Mouse (Mus musculus): Measurements from ENCODE around the gene Abcc10. TPM values are rescaled to one million over a fixed set of nuclear protein-coding genes. Genes with fewer than 3 reads are reported as not detected.
A peak's percentile ranks its signal among the peaks of the same experiment; 100 is the strongest.

Gene Abcc10
- polyA plus RNA-seq (2015; fragmentation: Nextera tagmentation; extraction: Ambion mirVana), result 5.8 and 6.3 TPM in 2 replicates

DNA sequence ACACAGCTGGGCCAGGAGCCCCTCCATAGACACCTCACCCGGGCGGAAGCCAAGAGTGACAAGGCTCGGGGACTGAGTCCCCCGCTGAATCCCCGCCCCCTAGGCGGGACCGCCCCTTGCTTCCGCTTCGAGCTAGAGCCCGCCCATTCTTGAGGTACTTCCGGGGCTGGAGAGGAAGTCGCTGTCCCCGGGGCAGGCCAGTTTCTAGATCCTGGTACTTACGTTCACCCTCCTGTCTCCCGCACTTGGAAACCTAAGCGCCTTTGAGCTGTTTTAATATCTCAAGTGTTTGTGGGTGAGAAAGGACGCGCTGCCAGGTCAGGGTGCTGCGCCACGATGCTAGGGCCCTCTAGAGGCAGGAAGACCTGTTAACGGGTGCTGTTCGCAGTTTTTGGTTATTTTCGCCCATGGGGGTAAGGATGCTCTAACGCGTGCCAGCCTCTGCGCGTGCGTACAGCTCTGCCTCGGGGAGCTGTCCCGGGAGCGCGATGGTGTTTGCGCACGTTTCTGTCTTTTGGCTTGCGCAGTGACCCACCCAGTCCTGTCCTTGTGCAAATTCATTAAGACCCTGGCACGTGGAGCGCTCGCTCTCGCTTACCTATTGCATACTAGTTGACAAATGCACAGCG is at the start of gene Abcc10:
Abcc10 (minus strand) TSS at position 447 of the 629 bp plus-strand sequence.
- under 1% methylated on average over 40 of the region's 40 CpGs for WGBS
- Histone ChIP-seq H3K4me3 (replicated peaks) (peak within 1 kb of the TSS; percentile 77), H3K9me3 (replicated peaks) (no peaks in the 10 kb centered on the region), H3K36me3 (peaks cover 6% of the 10 kb centered on the region; the same call in 1 of the 2 replicates), H3K4me1 (peaks cover 10% of the 10 kb centered on the region), H3K27me3 (0 out of 2 replicates have a peak, but pooled peaks cover 6% of the 10 kb centered on the region), H3K4me2 (peak within 1 kb of the TSS; percentile 90), H3K9ac (peak within 1 kb of the TSS; percentile 88), H3K27ac (peak within 1 kb of the TSS; percentile 97)
- peak; percentile 99 for ATAC-seq (replicated peaks; ENCODE audit: low FRiP score)

DNA sequence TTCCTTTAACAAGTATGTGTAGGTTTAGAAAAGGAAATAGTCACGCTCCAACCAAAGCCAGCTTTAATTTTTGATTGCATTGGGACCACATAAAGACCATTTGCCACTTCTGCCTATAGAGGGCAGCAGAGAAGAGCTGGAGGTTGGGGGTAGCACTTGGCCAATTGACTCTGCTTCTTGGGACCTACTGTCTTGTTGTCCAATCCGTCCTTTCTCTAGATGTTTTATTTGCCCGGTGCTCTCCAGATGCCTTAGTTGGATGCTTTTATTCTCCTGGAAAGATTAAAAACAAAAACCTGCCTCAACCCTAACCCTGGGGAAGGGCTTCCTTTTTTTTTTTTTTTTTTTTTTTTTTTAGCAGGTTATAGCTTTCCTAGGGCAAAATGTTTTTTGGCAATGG is 43.6 kb upstream of the Abcc10 start:
- H3K9me3 ChIP-seq (replicated peaks), result peaks cover 5% of the 10 kb centered on the region; the same call in 1 of the 2 replicates
- no peak overlapping the region for H3K4me2 ChIP-seq
- no peak overlapping the region for H3K9ac ChIP-seq
- H3K27ac ChIP-seq, result no peak overlapping the region
- no peak for ATAC-seq (replicated peaks; ENCODE audit: low FRiP score)
- H3K27me3 ChIP-seq, result no peaks in the 10 kb centered on the region
- H3K4me1 ChIP-seq, result no peaks in the 10 kb centered on the region
- H3K4me3 ChIP-seq (replicated peaks), result no peak overlapping the region
- no peaks in the 10 kb centered on the region for H3K36me3 ChIP-seq
- 71% methylated on average over 3 of the region's 3 CpGs for WGBS

DNA sequence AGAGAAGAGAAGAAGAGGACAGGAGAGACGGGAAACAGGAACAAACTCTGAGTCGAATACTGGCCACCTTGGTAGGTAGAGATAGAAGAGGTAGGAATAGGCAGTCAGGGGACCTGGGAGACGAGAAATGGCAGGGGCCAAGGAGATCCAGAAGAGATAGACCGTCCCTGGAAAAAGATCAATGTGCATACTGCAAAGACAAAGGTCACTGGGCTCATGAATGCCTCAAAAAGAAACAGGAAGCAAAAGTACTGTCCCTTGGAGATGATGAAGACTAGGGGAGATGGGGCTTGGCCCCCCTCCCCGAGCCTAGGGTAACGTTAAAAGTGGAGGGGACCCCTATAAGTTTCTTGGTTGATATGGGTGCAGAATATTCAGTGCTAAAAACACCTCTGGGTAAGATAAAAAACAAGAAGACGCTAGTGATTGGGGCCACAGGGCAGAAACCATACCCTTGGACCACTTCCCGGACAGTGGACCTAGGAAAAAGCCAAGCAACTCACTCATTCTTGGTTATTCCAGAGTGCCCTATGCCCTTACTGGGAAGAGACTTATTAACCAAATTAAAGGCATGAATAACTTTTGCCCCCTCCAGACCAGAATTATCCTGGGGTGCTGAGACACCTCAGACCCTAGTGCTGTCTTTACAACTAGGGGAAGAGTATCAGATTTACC is 23.0 kb upstream of the Abcc10 start:
- ATAC-seq (replicated peaks; ENCODE audit: low FRiP score), result no peak
- Histone ChIP-seq H3K27me3 (no peaks in the 10 kb centered on the region), H3K4me2 (no peak overlapping the region), H3K9ac (no peak overlapping the region), H3K9me3 (replicated peaks) (no peaks in the 10 kb centered on the region; the same call in 1 of the 2 replicates), H3K4me1 (no peaks in the 10 kb centered on the region), H3K36me3 (no peaks in the 10 kb centered on the region), H3K4me3 (replicated peaks) (no peak overlapping the region), H3K27ac (no peak overlapping the region)
- WGBS, result 84% methylated on average over 8 of the region's 8 CpGs

- WGBS, result 83% methylated on average over 7 of the region's 7 CpGs
- no peak overlapping the region for H3K4me3 ChIP-seq (replicated peaks)
- no peaks in the 10 kb centered on the region for H3K4me1 ChIP-seq
- H3K27me3 ChIP-seq, result no peaks in the 10 kb centered on the region
- H3K36me3 ChIP-seq, result no peaks in the 10 kb centered on the region
- H3K9ac ChIP-seq, result no peak overlapping the region
- ATAC-seq (replicated peaks; ENCODE audit: low FRiP score), result no peak
- peaks cover 10% of the 10 kb centered on the region for H3K9me3 ChIP-seq (replicated peaks)
- H3K4me2 ChIP-seq, result no peak overlapping the region
- H3K27ac ChIP-seq, result no peak overlapping the region
Observed at GRCm38 (mm10) chr17:46341208-46341607, 13.1 kb upstream of the Abcc10 start.

DNA sequence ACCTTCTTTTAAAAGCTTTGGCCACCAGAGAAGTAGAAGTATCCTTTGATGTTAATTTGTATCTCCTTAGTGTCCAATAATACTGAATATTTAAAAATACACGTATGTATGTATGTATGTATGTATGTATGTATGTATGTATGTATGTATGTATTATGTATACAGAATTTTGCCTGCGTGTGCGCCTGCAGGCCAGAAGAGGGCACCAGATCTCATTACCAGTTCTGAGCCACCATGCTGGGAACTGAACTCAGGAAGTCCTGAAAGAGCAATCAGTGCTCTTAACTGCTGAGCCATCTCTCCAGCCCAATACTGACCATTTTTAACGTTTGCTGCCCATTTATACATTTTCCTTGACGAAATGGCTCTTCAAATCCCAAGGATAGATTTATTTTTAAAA is 8.3 kb upstream of the Abcc10 start:
- H3K9ac ChIP-seq, result no peak overlapping the region
- H3K27ac ChIP-seq, result no peak overlapping the region
- H3K4me2 ChIP-seq, result no peak overlapping the region
- no peak overlapping the region for H3K4me3 ChIP-seq (replicated peaks)
- WGBS, result 19% methylated on average over 5 of the region's 5 CpGs
- no peaks in the 10 kb centered on the region for H3K36me3 ChIP-seq
- ATAC-seq (replicated peaks; ENCODE audit: low FRiP score), result no peak
- no peaks in the 10 kb centered on the region for H3K4me1 ChIP-seq
- H3K27me3 ChIP-seq, result 0 out of 2 replicates have a peak, but pooled peaks cover 6% of the 10 kb centered on the region
- H3K9me3 ChIP-seq (replicated peaks), result no peaks in the 10 kb centered on the region

DNA sequence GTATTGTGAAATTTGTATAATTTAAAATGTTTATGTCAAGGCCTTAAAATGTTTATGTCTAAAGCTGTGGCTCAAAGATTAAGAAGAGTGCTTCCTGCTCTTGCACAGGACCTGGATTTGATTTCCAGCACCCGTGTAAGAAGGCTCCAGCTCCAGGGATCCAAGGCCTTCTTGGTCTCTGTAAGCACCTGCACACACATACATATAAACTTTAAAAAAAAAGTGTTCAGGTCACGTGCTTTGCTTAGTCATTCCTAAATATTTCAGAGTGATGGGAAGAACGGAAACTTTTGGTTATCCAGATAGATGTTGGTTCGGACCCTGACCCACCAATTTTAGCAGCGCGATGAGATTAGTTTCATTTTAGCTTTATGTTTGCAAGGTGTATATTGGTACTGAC is 571 bp upstream of the Abcc10 start:
- Histone ChIP-seq H3K27ac (0 out of 2 replicates have a peak overlapping the region, but pooled peaks have one; percentile 4), H3K9ac (0 out of 2 replicates have a peak overlapping the region, but pooled peaks have one; percentile 88)
- WGBS, result 72% methylated on average over 6 of the region's 6 CpGs

DNA sequence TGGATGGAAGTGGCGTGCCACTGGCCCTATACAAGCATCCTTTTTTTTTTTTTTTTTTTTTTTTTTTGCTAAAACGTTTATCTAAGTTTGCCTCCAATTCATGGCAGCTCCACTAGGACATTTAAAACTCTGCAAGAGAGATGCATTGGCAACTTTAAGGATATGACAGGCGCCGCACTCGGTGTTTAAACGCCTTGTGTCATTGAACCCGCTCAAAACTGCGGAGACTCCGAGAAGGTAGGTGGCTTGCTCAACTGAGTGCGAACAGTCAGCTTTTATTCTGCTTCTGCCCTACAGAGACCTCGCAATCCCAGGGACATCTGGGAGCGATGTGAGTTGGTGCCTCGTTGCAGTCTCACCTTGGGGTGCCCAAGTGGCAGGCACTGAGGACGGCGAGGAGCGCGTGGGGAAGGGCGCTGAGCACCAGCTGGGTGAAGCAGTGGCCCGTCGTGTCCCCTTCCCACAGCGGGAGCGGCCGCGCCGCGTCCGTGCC is 693 bp downstream of the Abcc10 start:
- H3K9me3 ChIP-seq (replicated peaks), result no peaks in the 10 kb centered on the region
- ATAC-seq (replicated peaks; ENCODE audit: low FRiP score), result peak; percentile 59; the same call in 1 of the 2 replicates

More for the DNA sequence above, 571 bp upstream of the Abcc10 start:
- H3K4me1 ChIP-seq, result peaks cover 10% of the 10 kb centered on the region
- H3K4me2 ChIP-seq, result peak overlapping the region; percentile 90
- 0 out of 2 replicates have a peak, but pooled peaks cover 6% of the 10 kb centered on the region for H3K27me3 ChIP-seq
- peak overlapping the region; percentile 77 for H3K4me3 ChIP-seq (replicated peaks)
- ATAC-seq (replicated peaks; ENCODE audit: low FRiP score), result no peak
- no peaks in the 10 kb centered on the region for H3K36me3 ChIP-seq
- H3K9me3 ChIP-seq (replicated peaks), result no peaks in the 10 kb centered on the region

GRCm38 (mm10) chr17:46322046-46322823 is 5.9 kb downstream of the Abcc10 start:
- no peaks in the 10 kb centered on the region for H3K9me3 ChIP-seq (replicated peaks)
- no peak overlapping the region for H3K4me2 ChIP-seq
- H3K9ac ChIP-seq, result no peak overlapping the region
- H3K4me1 ChIP-seq, result peaks cover 4% of the 10 kb centered on the region
- H3K27ac ChIP-seq, result no peak overlapping the region
- 86% methylated on average over 14 of the region's 14 CpGs for WGBS
- no peaks in the 10 kb centered on the region for H3K27me3 ChIP-seq
- H3K36me3 ChIP-seq, result peaks cover 18% of the 10 kb centered on the region
- no peak overlapping the region for H3K4me3 ChIP-seq (replicated peaks)
- ATAC-seq (replicated peaks; ENCODE audit: low FRiP score), result no peak

More for the DNA sequence above, 693 bp downstream of the Abcc10 start:
- Histone ChIP-seq H3K9ac (peak overlapping the region; percentile 88), H3K4me3 (replicated peaks) (peak overlapping the region; percentile 77), H3K4me2 (peak overlapping the region; percentile 90), H3K36me3 (peaks cover 7% of the 10 kb centered on the region; the same call in 1 of the 2 replicates), H3K4me1 (peaks cover 10% of the 10 kb centered on the region), H3K27ac (peak overlapping the region; percentile 97), H3K27me3 (0 out of 2 replicates have a peak, but pooled peaks cover 6% of the 10 kb centered on the region)
- WGBS, result 2% methylated on average over 27 of the region's 27 CpGs

- no peak for ATAC-seq (replicated peaks; ENCODE audit: low FRiP score)
- Histone ChIP-seq H3K36me3 (peaks cover 18% of the 10 kb centered on the region), H3K9ac (no peak overlapping the region), H3K4me3 (replicated peaks) (no peak overlapping the region), H3K9me3 (replicated peaks) (no peaks in the 10 kb centered on the region), H3K27me3 (no peaks in the 10 kb centered on the region), H3K4me2 (no peak overlapping the region), H3K4me1 (no peaks in the 10 kb centered on the region), H3K27ac (no peak overlapping the region)
- 53% methylated on average over 6 of the region's 6 CpGs for WGBS
Observed at GRCm38 (mm10) chr17:46320492-46320891, 7.7 kb downstream of the Abcc10 start.

DNA sequence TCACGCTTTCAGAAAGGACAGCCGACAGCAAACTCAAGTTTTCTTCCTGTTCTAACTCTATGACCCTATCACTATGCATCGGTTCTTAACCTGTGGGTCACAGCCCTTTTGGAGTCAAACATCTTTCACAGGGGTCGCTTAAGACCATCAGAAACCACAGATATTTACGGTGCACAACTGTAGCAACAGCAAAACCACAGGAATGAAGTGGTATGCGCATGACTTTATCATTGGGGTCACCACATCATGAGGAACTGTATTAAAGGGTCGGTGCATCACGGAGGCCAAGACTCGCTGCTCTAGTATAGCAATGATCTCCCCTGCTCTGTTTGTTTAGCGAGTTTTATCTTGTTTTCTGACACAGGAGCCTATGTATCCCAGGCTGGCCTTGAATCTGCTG is 12.3 kb downstream of the Abcc10 start:
- ATAC-seq (replicated peaks; ENCODE audit: low FRiP score), result no peak
- 89% methylated on average over 10 of the region's 10 CpGs for WGBS
- H3K4me1 ChIP-seq, result no peaks in the 10 kb centered on the region
- no peaks in the 10 kb centered on the region for H3K27me3 ChIP-seq
- no peak overlapping the region for H3K9ac ChIP-seq
- no peaks in the 10 kb centered on the region for H3K9me3 ChIP-seq (replicated peaks)
- H3K4me3 ChIP-seq (replicated peaks), result no peak overlapping the region
- H3K36me3 ChIP-seq, result no peaks in the 10 kb centered on the region
- no peak overlapping the region for H3K27ac ChIP-seq
- no peak overlapping the region for H3K4me2 ChIP-seq

GRCm38 (mm10) chr17:46313135-46313715 is 14.9 kb downstream of the Abcc10 start:
- Histone ChIP-seq H3K4me2 (no peak overlapping the region), H3K4me1 (no peaks in the 10 kb centered on the region), H3K27ac (no peak overlapping the region), H3K9ac (no peak overlapping the region), H3K9me3 (replicated peaks) (no peaks in the 10 kb centered on the region), H3K27me3 (no peaks in the 10 kb centered on the region), H3K4me3 (replicated peaks) (no peak overlapping the region), H3K36me3 (no peaks in the 10 kb centered on the region)
- ATAC-seq (replicated peaks; ENCODE audit: low FRiP score), result no peak
- WGBS, result 83% methylated on average over 9 of the region's 9 CpGs
